Mouse (Mus musculus) MEL (cell line): ENCODE results near the gene Hoxb5.

Source experiments
- MXI1 ChIP-seq: IDR thresholded peaks from 2 replicates; pipeline ENCODE4 v1.6.1; 2011; ENCODE audit warnings: mild to moderate bottlenecking, low read depth, low read length, improper control_type of control experiment
- USF1 ChIP-seq: IDR thresholded peaks from 2 replicates; pipeline ENCODE4 v1.6.1; 2014; ENCODE audit warnings: low read depth, mild to moderate bottlenecking, inconsistent platforms, low read length, improper control_type of control experiment, moderate library complexity

- TF ChIP-seq USF1 (no peak), MXI1 (no peak)
Observed at GRCm38 (mm10) chr11:96289293-96289692, 13.8 kb upstream of the Hoxb5 start.
